Mouse (Mus musculus): ENCODE results near the gene Sema4b. TPM values are rescaled to one million over a fixed set of nuclear protein-coding genes. Genes with fewer than 3 reads are reported as not detected.

Sema4b gene
- polyA plus RNA-seq, 1 experiment, result 19.0 TPM

GRCm38 (mm10) chr7:80172069-80172956, 14.3 kb upstream of the Sema4b start:
- TF ChIP-seq POLR2A (IDR thresholded peaks at IDR 0.05; ENCODE audit: borderline replicate concordance, extremely low read depth, low read depth, low read length), result no peak
- no peak for TF ChIP-seq CTCF (IDR thresholded peaks at IDR 0.05; ENCODE audit: insufficient read depth, low read length)
- WGBS, result 60% methylated on average over 8 of the region's 8 CpGs

GRCm38 (mm10) chr7:80176159-80176558, 10.5 kb upstream of the Sema4b start:
- no peak for DNase-seq
- no peaks in the 10 kb centered on the region for H3K4me1 ChIP-seq (ENCODE audit: control insufficient read depth, insufficient read depth, low read length)
- WGBS, result 34% methylated on average over 3 of the region's 3 CpGs
- TF ChIP-seq POLR2A (IDR thresholded peaks at IDR 0.05; ENCODE audit: borderline replicate concordance, extremely low read depth, low read depth, low read length), result no peak
- no peak for TF ChIP-seq CTCF (IDR thresholded peaks at IDR 0.05; ENCODE audit: insufficient read depth, low read length)
- no peak overlapping the region for H3K4me3 ChIP-seq (replicated peaks; ENCODE audit: extremely low read depth, low read depth, low read length)

More at GRCm38 (mm10) chr7:80172069-80172956, 14.3 kb upstream of the Sema4b start:
- H3K4me3 ChIP-seq (replicated peaks; ENCODE audit: extremely low read depth, low read depth, low read length), result no peak overlapping the region
- no peak for DNase-seq
- no peaks in the 10 kb centered on the region for H3K4me1 ChIP-seq (ENCODE audit: control insufficient read depth, insufficient read depth, low read length)

GRCm38 (mm10) chr7:80177438-80177837, 9.2 kb upstream of the Sema4b start:
- TF ChIP-seq CTCF (IDR thresholded peaks at IDR 0.05; ENCODE audit: insufficient read depth, low read length), result no peak
- no peak for TF ChIP-seq POLR2A (IDR thresholded peaks at IDR 0.05; ENCODE audit: borderline replicate concordance, extremely low read depth, low read depth, low read length)
- no peak for DNase-seq

GRCm38 (mm10) chr7:80178037-80178729, 8.5 kb upstream of the Sema4b start:
- DNase-seq, result no peak
- TF ChIP-seq CTCF (IDR thresholded peaks at IDR 0.05; ENCODE audit: insufficient read depth, low read length) (no peak), POLR2A (IDR thresholded peaks at IDR 0.05; ENCODE audit: borderline replicate concordance, extremely low read depth, low read depth, low read length) (no peak)
- 91% methylated on average over 10 of the region's 10 CpGs for WGBS
- Histone ChIP-seq H3K4me3 (replicated peaks; ENCODE audit: extremely low read depth, low read depth, low read length) (no peak overlapping the region), H3K4me1 (ENCODE audit: control insufficient read depth, insufficient read depth, low read length) (no peaks in the 10 kb centered on the region)

More at GRCm38 (mm10) chr7:80177438-80177837, 9.2 kb upstream of the Sema4b start:
- WGBS, result 82% methylated on average over 3 of the region's 3 CpGs
- Histone ChIP-seq H3K4me3 (replicated peaks; ENCODE audit: extremely low read depth, low read depth, low read length) (no peak overlapping the region), H3K4me1 (ENCODE audit: control insufficient read depth, insufficient read depth, low read length) (no peaks in the 10 kb centered on the region)

GRCm38 (mm10) chr7:80179327-80179726, 7.3 kb upstream of the Sema4b start:
- Histone ChIP-seq H3K4me1 (ENCODE audit: control insufficient read depth, insufficient read depth, low read length) (no peaks in the 10 kb centered on the region), H3K4me3 (replicated peaks; ENCODE audit: extremely low read depth, low read depth, low read length) (no peak overlapping the region)
- DNase-seq, result no peak
- WGBS, result 77% methylated on average over 6 of the region's 6 CpGs
- TF ChIP-seq POLR2A (IDR thresholded peaks at IDR 0.05; ENCODE audit: borderline replicate concordance, extremely low read depth, low read depth, low read length), result no peak

- Histone ChIP-seq H3K4me1 (ENCODE audit: control insufficient read depth, insufficient read depth, low read length) (no peaks in the 10 kb centered on the region), H3K4me3 (replicated peaks; ENCODE audit: extremely low read depth, low read depth, low read length) (no peak overlapping the region)
- 84% methylated on average over 6 of the region's 6 CpGs for WGBS
- TF ChIP-seq CTCF (IDR thresholded peaks at IDR 0.05; ENCODE audit: insufficient read depth, low read length) (no peak), POLR2A (IDR thresholded peaks at IDR 0.05; ENCODE audit: borderline replicate concordance, extremely low read depth, low read depth, low read length) (no peak)
- no peak for DNase-seq
These were observed 6.9 kb upstream of the Sema4b start for GRCm38 (mm10) chr7:80179790-80180189.

GRCm38 (mm10) chr7:80180202-80180601, 6.4 kb upstream of the Sema4b start:
- no peak for DNase-seq
- no peak overlapping the region for H3K4me3 ChIP-seq (replicated peaks; ENCODE audit: extremely low read depth, low read depth, low read length)
- TF ChIP-seq POLR2A (IDR thresholded peaks at IDR 0.05; ENCODE audit: borderline replicate concordance, extremely low read depth, low read depth, low read length) (no peak), CTCF (IDR thresholded peaks at IDR 0.05; ENCODE audit: insufficient read depth, low read length) (no peak)
- 78% methylated on average over 3 of the region's 3 CpGs for WGBS
- H3K4me1 ChIP-seq (ENCODE audit: control insufficient read depth, insufficient read depth, low read length), result no peaks in the 10 kb centered on the region

GRCm38 (mm10) chr7:80181078-80181477, 5.6 kb upstream of the Sema4b start:
- Histone ChIP-seq H3K4me1 (ENCODE audit: control insufficient read depth, insufficient read depth, low read length) (peaks cover 2% of the 10 kb centered on the region; the same call in 1 of the 2 replicates), H3K4me3 (replicated peaks; ENCODE audit: extremely low read depth, low read depth, low read length) (no peak overlapping the region)
- WGBS, result 53% methylated on average over 2 of the region's 2 CpGs
- no peak for DNase-seq
- TF ChIP-seq POLR2A (IDR thresholded peaks at IDR 0.05; ENCODE audit: borderline replicate concordance, extremely low read depth, low read depth, low read length) (no peak), CTCF (IDR thresholded peaks at IDR 0.05; ENCODE audit: insufficient read depth, low read length) (no peak)

- no peak overlapping the region for H3K4me3 ChIP-seq (replicated peaks; ENCODE audit: extremely low read depth, low read depth, low read length)
- DNase-seq, result no peak
- peaks cover 3% of the 10 kb centered on the region; the same call in 1 of the 2 replicates for H3K4me1 ChIP-seq (ENCODE audit: control insufficient read depth, insufficient read depth, low read length)
- TF ChIP-seq CTCF (IDR thresholded peaks at IDR 0.05; ENCODE audit: insufficient read depth, low read length) (no peak), POLR2A (IDR thresholded peaks at IDR 0.05; ENCODE audit: borderline replicate concordance, extremely low read depth, low read depth, low read length) (no peak)
These were observed 4.5 kb upstream of the Sema4b start for GRCm38 (mm10) chr7:80182139-80182538.
